Mouse (Mus musculus): ENCODE measurements at regions not wholly inside any gene's neighbourhood (a gene's known extent, or its start where the extent isn't known, plus 50 kb on each side); places are given as distances from the start of the nearest gene placed in this dataset.

DNA sequence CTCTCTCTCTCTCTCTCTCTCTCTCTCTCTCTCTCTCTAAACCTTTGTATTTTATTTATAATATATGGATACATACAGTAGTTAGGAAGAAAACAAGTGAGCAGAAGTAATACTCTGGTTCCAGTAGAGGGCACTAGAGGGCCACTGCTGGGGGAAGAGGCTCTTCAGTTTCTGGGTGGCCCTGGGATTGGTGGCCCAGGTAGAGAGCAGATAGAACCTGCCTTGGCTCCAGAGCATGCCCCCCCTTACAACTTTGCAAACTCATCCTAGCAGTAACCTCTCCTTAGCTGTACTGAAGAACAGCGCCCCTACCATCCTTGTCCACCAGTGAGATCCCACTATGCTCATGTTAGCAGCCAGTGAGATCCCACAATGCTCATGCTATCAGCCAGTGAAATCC lies 88.8 kb upstream of the Rapgef5 start:
- peak; percentile 45; the same call in 1 of the 2 replicates for TF ChIP-seq CTCF (IDR thresholded peaks at IDR 0.05; ENCODE audit: insufficient read depth, low read depth, low read length)
- TF ChIP-seq POLR2A (IDR thresholded peaks at IDR 0.05; ENCODE audit: insufficient read depth, low read depth, low read length), result no peak
